Mouse (Mus musculus): ENCODE results near the gene Dctpp1. TPM values are rescaled to one million over a fixed set of nuclear protein-coding genes. Genes with fewer than 3 reads are reported as not detected.
A peak's percentile ranks its signal among the peaks of the same experiment; 100 is the strongest.

The Dctpp1 gene
- total RNA-seq (2014; rRNA removed) = 94.1 and 102 TPM in 2 replicates
- 112 and 119 TPM in 2 replicates for polyA plus RNA-seq (2015; fragmentation: Nextera tagmentation; extraction: Ambion mirVana)

DNA sequence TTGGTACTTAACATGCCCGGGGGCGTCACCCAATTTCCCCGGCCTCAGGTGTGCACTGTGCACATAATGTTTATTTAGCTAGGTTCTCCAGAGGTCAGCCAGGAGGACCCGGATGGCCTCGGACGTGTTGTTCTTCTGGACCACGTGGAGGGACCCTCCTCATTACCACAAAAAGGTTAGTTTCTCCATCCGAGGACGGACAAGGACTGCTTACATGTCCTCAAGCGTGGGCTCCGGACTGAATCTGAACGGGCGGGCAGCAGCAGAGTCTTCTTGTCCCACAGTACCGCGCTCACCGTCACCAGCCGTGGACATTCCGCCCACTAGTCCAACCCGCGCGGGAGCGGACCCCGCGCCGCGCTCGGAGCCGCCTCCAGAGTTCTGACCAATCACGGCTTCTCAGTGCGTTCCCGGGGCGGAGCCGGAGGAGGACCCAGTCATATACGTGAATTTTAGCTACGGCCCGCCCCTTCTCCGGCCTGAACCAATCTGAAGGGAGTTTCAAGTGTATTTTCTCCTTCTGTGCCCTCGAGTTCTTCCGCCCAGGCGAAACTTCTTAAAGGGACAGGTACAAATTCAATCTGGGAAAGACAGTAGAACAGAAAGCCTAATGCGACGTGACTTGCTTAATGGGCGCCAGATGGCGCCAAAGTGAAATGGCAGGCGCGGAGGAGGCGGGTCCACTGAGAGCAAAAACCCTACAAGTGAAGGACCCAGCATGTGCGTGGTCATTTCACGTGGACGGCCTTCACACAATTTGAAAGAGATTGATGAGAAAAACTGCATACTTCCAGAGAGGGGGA, at the start of gene Dctpp1:
TSS of gene Dctpp1 (minus strand) at position 401 of the 803 bp plus-strand sequence.
- H3K4me2 ChIP-seq (ENCODE audit: low read depth, low read length) = peak within 1 kb of the TSS; percentile 59
- H3K4me3 ChIP-seq (ENCODE audit: low read length) = peak within 1 kb of the TSS; percentile 59
- no peaks in the 10 kb centered on the region for H3K27me3 ChIP-seq (ENCODE audit: insufficient read depth, low read length)
- peak within 1 kb of the TSS; percentile 28; the same call in 1 of the 2 replicates for H3K27ac ChIP-seq
- peak within 1 kb of the TSS; percentile 53 for H3K9ac ChIP-seq (replicated peaks; ENCODE audit: low read length)
- WGBS = under 1% methylated on average over 49 of the region's 50 CpGs
- ATAC-seq (peak; percentile 99), DNase-seq (ENCODE audit: low spot score) (peak; percentile 99)
- no peaks in the 10 kb centered on the region for H3K9me3 ChIP-seq (ENCODE audit: low read length)
- peak; percentile 80 for TF ChIP-seq CTCF (IDR thresholded peaks at IDR 0.05; ENCODE audit: low read depth)
- no peaks in the 10 kb centered on the region for H3K36me3 ChIP-seq (ENCODE audit: insufficient read depth, low read length)
- no peaks in the 10 kb centered on the region for H3K4me1 ChIP-seq (ENCODE audit: insufficient read depth, low read length)

DNA sequence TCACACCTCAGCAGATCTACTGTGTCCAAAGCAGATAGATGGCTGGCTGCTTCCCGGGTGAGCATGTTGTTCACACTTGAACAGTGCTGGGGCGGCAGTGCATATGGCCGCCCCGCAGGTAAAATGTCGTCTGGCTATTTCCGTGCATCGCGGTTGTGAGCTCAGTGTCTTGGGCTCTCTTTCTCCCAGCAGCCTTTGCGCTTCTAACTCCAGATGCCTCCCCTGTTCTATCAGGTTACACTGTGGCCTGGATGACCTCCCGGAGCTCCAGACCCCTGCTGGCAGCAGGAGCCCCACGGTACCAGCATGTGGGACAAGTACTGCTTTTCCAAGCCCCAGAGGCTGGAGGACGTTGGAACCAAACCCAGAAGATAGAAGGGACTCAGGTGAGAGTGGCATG, 49.4 kb upstream of the Dctpp1 start:
- no peak overlapping the region for H3K27ac ChIP-seq
- H3K36me3 ChIP-seq (ENCODE audit: insufficient read depth, low read length) = no peaks in the 10 kb centered on the region
- no peaks in the 10 kb centered on the region for H3K27me3 ChIP-seq (ENCODE audit: insufficient read depth, low read length)
- no peak overlapping the region for H3K4me2 ChIP-seq (ENCODE audit: low read depth, low read length)
- H3K4me1 ChIP-seq (ENCODE audit: insufficient read depth, low read length) = no peaks in the 10 kb centered on the region
- no peak overlapping the region for H3K4me3 ChIP-seq (ENCODE audit: low read length)
- DNase-seq (ENCODE audit: low spot score) = no peak
- H3K9ac ChIP-seq (replicated peaks; ENCODE audit: low read length) = no peak overlapping the region
- ATAC-seq = no peak
- no peak for TF ChIP-seq CTCF (IDR thresholded peaks at IDR 0.05; ENCODE audit: low read depth)
- H3K9me3 ChIP-seq (ENCODE audit: low read length) = no peaks in the 10 kb centered on the region
- 73% methylated on average over 12 of the region's 12 CpGs for WGBS

DNA sequence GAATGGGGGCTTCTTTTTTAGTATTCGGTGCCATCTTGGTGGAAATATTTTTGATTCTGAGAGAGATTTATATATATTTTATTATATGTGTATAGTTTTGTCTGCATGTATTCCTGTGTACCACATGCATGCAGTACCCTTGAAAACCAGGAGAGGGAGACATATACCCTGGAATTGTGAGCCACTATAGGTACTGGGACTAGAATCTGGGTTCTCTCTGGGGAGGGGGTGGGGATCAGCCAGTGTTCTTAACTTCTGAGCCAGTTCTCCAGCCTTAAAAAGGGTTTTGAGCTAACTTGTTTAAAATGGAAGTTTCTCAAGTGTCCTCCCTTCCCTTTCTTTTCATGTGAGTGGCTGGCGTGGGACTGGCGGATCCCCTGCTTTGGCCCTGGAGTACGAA, 48.4 kb upstream of the Dctpp1 start:
- Histone ChIP-seq H3K4me2 (ENCODE audit: low read depth, low read length) (no peak overlapping the region), H3K9ac (replicated peaks; ENCODE audit: low read length) (no peak overlapping the region), H3K4me1 (ENCODE audit: insufficient read depth, low read length) (no peaks in the 10 kb centered on the region), H3K4me3 (ENCODE audit: low read length) (no peak overlapping the region), H3K36me3 (ENCODE audit: insufficient read depth, low read length) (no peaks in the 10 kb centered on the region), H3K27me3 (ENCODE audit: insufficient read depth, low read length) (no peaks in the 10 kb centered on the region), H3K27ac (no peak overlapping the region), H3K9me3 (ENCODE audit: low read length) (no peaks in the 10 kb centered on the region)
- 61% methylated on average over 4 of the region's 4 CpGs for WGBS
- peak; percentile 82 for DNase-seq (ENCODE audit: low spot score)
- peak; percentile 84 for TF ChIP-seq CTCF (IDR thresholded peaks at IDR 0.05; ENCODE audit: low read depth)
- 0 out of 2 replicates have a peak, but pooled peaks have one; percentile 59 for ATAC-seq

DNA sequence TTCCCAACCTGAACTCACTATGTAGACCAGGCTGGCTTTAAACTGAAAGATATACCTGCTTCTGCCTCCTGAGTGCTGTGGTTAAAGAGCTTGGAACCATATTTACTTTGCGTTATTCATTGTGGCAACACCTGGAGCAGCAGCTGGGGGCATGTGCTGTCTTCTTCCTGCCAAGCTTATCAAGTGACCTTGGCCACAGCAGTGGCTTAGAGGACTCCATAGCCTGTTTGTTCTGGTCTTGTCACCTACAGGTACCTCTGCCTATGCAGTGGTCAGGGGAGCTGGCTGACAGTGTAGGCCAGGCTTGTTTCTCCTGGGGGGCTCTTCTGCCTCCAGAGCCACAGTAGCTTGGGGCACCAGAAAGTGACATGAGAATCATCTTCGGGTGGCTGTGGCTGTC, 47.9 kb upstream of the Dctpp1 start:
- DNase-seq (ENCODE audit: low spot score) (no peak), ATAC-seq (no peak)
- Histone ChIP-seq H3K27me3 (ENCODE audit: insufficient read depth, low read length) (no peaks in the 10 kb centered on the region), H3K9me3 (ENCODE audit: low read length) (no peaks in the 10 kb centered on the region), H3K4me3 (ENCODE audit: low read length) (no peak overlapping the region), H3K9ac (replicated peaks; ENCODE audit: low read length) (no peak overlapping the region), H3K27ac (no peak overlapping the region), H3K4me1 (ENCODE audit: insufficient read depth, low read length) (no peaks in the 10 kb centered on the region), H3K4me2 (ENCODE audit: low read depth, low read length) (no peak overlapping the region), H3K36me3 (ENCODE audit: insufficient read depth, low read length) (no peaks in the 10 kb centered on the region)
- no peak for TF ChIP-seq CTCF (IDR thresholded peaks at IDR 0.05; ENCODE audit: low read depth)
- 83% methylated on average over 2 of the region's 2 CpGs for WGBS

DNA sequence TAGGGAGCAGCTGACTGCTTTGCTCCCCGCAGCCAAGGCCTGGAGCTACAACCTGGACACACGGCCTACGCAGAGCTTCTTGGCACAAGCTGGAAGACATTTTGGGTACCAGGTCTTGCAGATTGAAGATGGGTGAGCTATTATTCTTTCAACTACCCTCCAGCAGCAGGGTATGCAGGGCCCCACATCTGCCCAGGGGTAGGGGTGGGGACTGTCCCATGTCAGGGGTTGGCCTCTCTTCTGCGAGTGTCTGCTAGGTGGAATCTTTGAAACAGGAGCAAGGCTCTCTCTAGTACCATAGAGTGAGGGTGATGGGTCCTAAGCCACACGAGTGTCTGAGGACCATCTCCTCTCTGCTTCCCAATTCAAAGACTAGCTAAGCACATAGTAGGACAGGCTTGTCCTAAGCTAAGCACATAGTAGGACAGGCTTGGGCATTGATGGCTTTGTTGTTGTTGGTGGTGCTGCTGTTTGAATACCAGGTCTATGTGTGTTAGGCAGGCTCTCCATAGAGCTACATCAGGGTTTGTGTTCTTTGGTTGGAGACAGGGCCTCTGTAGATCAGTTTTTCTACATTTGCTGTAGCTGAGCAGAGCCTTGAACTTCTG, 37.2 kb upstream of the Dctpp1 start:
- no peak overlapping the region for H3K27ac ChIP-seq
- H3K4me3 ChIP-seq (ENCODE audit: low read length) = no peak overlapping the region
- no peaks in the 10 kb centered on the region for H3K9me3 ChIP-seq (ENCODE audit: low read length)
- no peak for ATAC-seq
- no peak overlapping the region for H3K4me2 ChIP-seq (ENCODE audit: low read depth, low read length)
- H3K4me1 ChIP-seq (ENCODE audit: insufficient read depth, low read length) = no peaks in the 10 kb centered on the region
- H3K27me3 ChIP-seq (ENCODE audit: insufficient read depth, low read length) = no peaks in the 10 kb centered on the region
- 93% methylated on average over 5 of the region's 5 CpGs for WGBS
- no peak for TF ChIP-seq CTCF (IDR thresholded peaks at IDR 0.05; ENCODE audit: low read depth)
- H3K36me3 ChIP-seq (ENCODE audit: insufficient read depth, low read length) = no peaks in the 10 kb centered on the region
- no peak overlapping the region for H3K9ac ChIP-seq (replicated peaks; ENCODE audit: low read length)
- no peak for DNase-seq (ENCODE audit: low spot score)

DNA sequence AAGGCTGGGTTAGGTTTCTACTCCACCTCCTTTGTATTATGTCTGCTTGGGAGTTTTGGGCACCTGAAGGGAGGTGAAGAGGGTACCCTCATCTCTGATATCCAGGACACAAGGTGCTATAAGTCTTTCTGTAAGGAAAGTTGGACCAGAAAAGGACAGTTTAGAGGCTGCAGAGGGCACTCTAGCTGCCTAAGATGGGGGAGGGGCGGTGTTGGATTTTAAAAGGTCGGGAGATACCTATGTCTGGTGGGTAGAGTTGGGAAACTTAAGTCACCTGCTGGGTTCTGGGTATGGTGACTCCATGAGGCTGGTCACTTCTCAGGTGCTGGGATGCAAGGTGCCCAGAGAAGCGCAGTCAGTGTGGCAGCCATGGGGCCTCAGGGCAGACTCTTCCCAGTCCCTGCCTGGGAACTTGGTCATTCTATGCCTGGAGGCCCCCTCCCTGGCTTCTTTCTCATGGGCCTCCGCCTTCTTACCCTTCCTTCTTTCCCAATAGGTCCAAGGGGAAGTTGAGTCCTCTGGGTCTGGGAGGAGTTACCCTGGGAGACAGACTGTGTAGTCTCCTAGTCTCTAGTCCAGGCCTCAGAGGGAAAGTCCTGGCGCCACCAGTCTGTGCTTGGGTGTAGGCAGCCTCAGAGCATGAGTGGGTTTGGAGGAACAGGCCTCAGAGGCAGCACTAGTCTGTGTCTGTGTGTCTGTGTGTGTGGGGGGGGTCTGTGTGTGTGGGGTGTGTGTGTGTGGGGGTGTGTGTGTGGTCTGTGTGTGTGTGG, 36.5 kb upstream of the Dctpp1 start:
- TF ChIP-seq CTCF (IDR thresholded peaks at IDR 0.05; ENCODE audit: low read depth) = no peak
- H3K36me3 ChIP-seq (ENCODE audit: insufficient read depth, low read length) = no peaks in the 10 kb centered on the region
- H3K9me3 ChIP-seq (ENCODE audit: low read length) = no peaks in the 10 kb centered on the region
- H3K27ac ChIP-seq = no peak overlapping the region
- ATAC-seq (no peak), DNase-seq (ENCODE audit: low spot score) (no peak)
- H3K27me3 ChIP-seq (ENCODE audit: insufficient read depth, low read length) = no peaks in the 10 kb centered on the region
- no peaks in the 10 kb centered on the region for H3K4me1 ChIP-seq (ENCODE audit: insufficient read depth, low read length)
- 90% methylated on average over 5 of the region's 5 CpGs for WGBS
- no peak overlapping the region for H3K4me3 ChIP-seq (ENCODE audit: low read length)
- no peak overlapping the region for H3K9ac ChIP-seq (replicated peaks; ENCODE audit: low read length)
- no peak overlapping the region for H3K4me2 ChIP-seq (ENCODE audit: low read depth, low read length)

Data from hindbrain, postnatal 0 days (tissue).